Mouse (Mus musculus) embryonic facial prominence, embryonic 14.5 days (tissue): ENCODE data around the gene Vrk2. TPM values are rescaled to one million over a fixed set of nuclear protein-coding genes. Genes with fewer than 3 reads are reported as not detected.

ENCODE experiments used
- ATAC-seq: fragments of 200-750 bp; cut with Nextera tagmentation; 2 replicates; pipeline ENCODE4 v1.8.0; 2017; ENCODE audit warnings: low read depth, moderate number of reproducible peaks, moderate TSS enrichment
- DNase-seq: peaks from one replicate; pipeline ENCODE4 v3.0.0-alpha.2; 2015; ENCODE audit warnings: low spot score
- H3K27ac ChIP-seq: fragments of 300-500 bp; sonication (generic); replicated peaks from 2 replicates; pipeline ENCODE4 v1.5.1; 2014; ENCODE audit warnings: low read depth, mild to moderate bottlenecking, low read length, moderate library complexity
- H3K27me3 ChIP-seq: fragments of 300-500 bp; sonication (generic); replicated peaks from 2 replicates; pipeline ENCODE4 v1.6.1; 2014; ENCODE audit warnings: low read length; ENCODE audit not compliant: control insufficient read depth, insufficient read depth
- H3K36me3 ChIP-seq: fragments of 300-500 bp; sonication (generic); 2 replicates; pipeline ENCODE4 v1.6.1; 2014; ENCODE audit warnings: low read length, mixed read lengths; ENCODE audit not compliant: control insufficient read depth, insufficient read depth
- H3K4me1 ChIP-seq: fragments of 300-500 bp; sonication (generic); 2 replicates; pipeline ENCODE4 v1.6.1; 2014; ENCODE audit warnings: antibody characterized with exemption, low read length; ENCODE audit not compliant: control insufficient read depth, insufficient read depth
- H3K4me2 ChIP-seq: fragments of 300-500 bp; sonication (generic); 2 replicates; pipeline ENCODE4 v1.6.1; 2014; ENCODE audit warnings: low read depth, mild to moderate bottlenecking, low read length, moderate library complexity, mixed read lengths
- H3K4me3 ChIP-seq: fragments of 300-500 bp; sonication (generic); 2 replicates; pipeline ENCODE4 v1.5.1; 2014; ENCODE audit warnings: low read depth, mild to moderate bottlenecking, low read length
- H3K9ac ChIP-seq: fragments of 300-500 bp; sonication (generic); 2 replicates; pipeline ENCODE4 v1.6.1; 2014; ENCODE audit warnings: low read depth, mild to moderate bottlenecking, low read length, moderate library complexity, mixed read lengths
- H3K9me3 ChIP-seq: fragments of 300-500 bp; sonication (generic); 2 replicates; pipeline ENCODE4 v1.6.1; 2016; ENCODE audit warnings: low read length; ENCODE audit not compliant: control insufficient read depth
- WGBS: fragments of 180-500 bp; shearing (Covaris S2); extraction: QIAGEN DNeasy Blood & Tissue Kit; methylation state at CpG from one replicate; pipeline ENCODE4 v1.1.7; 2014; 5-methylcytosine and 5-hydroxymethylcytosine counted together
- polyA plus RNA-seq: library from polyadenylated mRNA; unstranded; fragments of >200 nt; fragmentation: Nextera tagmentation; extraction: Ambion mirVana; gene quantifications from 2 replicates; pipeline ENCODE4 v1.2.1, GENCODE M21; 2014

Vrk2 gene
- polyA plus RNA-seq, 1 experiment from 2014 or later = 18.9 TPM

- no peak overlapping the region for H3K4me2 ChIP-seq
- H3K36me3 ChIP-seq = no peaks in the 10 kb centered on the region
- H3K27ac ChIP-seq = no peak overlapping the region
- 76% methylated on average over 2 of the region's 2 CpGs for WGBS
- no peaks in the 10 kb centered on the region for H3K27me3 ChIP-seq
- no peaks in the 10 kb centered on the region for H3K4me1 ChIP-seq
- H3K9me3 ChIP-seq = no peaks in the 10 kb centered on the region
- no peak overlapping the region for H3K4me3 ChIP-seq
- no peak for DNase-seq
- H3K9ac ChIP-seq = no peak overlapping the region
- no peak for ATAC-seq
These were observed 77.7 kb downstream of the Vrk2 start for GRCm38 (mm10) chr11:26516086-26516485.

- Histone ChIP-seq H3K4me2 (no peak overlapping the region), H3K27me3 (no peaks in the 10 kb centered on the region), H3K27ac (no peak overlapping the region), H3K36me3 (no peaks in the 10 kb centered on the region), H3K9me3 (no peaks in the 10 kb centered on the region), H3K9ac (no peak overlapping the region), H3K4me3 (no peak overlapping the region), H3K4me1 (no peaks in the 10 kb centered on the region)
- no peak for ATAC-seq
- DNase-seq = no peak
These were observed 80.1 kb downstream of the Vrk2 start for GRCm38 (mm10) chr11:26513683-26514082.

GRCm38 (mm10) chr11:26495951-26496350 is 97.8 kb downstream of the Vrk2 start:
- Histone ChIP-seq H3K36me3 (no peaks in the 10 kb centered on the region), H3K4me2 (no peak overlapping the region), H3K27me3 (no peaks in the 10 kb centered on the region), H3K9ac (no peak overlapping the region), H3K4me3 (no peak overlapping the region), H3K9me3 (no peaks in the 10 kb centered on the region), H3K4me1 (no peaks in the 10 kb centered on the region), H3K27ac (no peak overlapping the region)
- WGBS = 86% methylated on average over 5 of the region's 5 CpGs
- DNase-seq = no peak
- ATAC-seq = no peak

- Histone ChIP-seq H3K36me3 (no peaks in the 10 kb centered on the region), H3K4me3 (no peak overlapping the region), H3K4me1 (no peaks in the 10 kb centered on the region), H3K4me2 (peak overlapping the region; percentile 42), H3K9ac (no peak overlapping the region), H3K9me3 (no peaks in the 10 kb centered on the region), H3K27me3 (no peaks in the 10 kb centered on the region), H3K27ac (peak overlapping the region; percentile 19; the same call in 1 of the 2 replicates)
- WGBS = 26% methylated on average over 12 of the region's 12 CpGs
- DNase-seq (peak; percentile 83), ATAC-seq (peak; percentile 88)
These were observed 103.9 kb downstream of the Vrk2 start for GRCm38 (mm10) chr11:26489761-26490466.

GRCm38 (mm10) chr11:26481691-26482242 is 112.0 kb downstream of the Vrk2 start:
- no peaks in the 10 kb centered on the region for H3K4me1 ChIP-seq
- no peaks in the 10 kb centered on the region for H3K36me3 ChIP-seq
- no peak overlapping the region for H3K9ac ChIP-seq
- no peaks in the 10 kb centered on the region for H3K9me3 ChIP-seq
- ATAC-seq = no peak
- H3K4me2 ChIP-seq = no peak overlapping the region
- no peaks in the 10 kb centered on the region for H3K27me3 ChIP-seq
- 61% methylated on average over 3 of the region's 3 CpGs for WGBS
- peak; percentile 11 for DNase-seq
- H3K4me3 ChIP-seq = no peak overlapping the region
- H3K27ac ChIP-seq = no peak overlapping the region

GRCm38 (mm10) chr11:26477037-26477739 is 116.6 kb downstream of the Vrk2 start:
- no peak overlapping the region for H3K27ac ChIP-seq
- ATAC-seq (no peak), DNase-seq (no peak)
- H3K36me3 ChIP-seq = peaks cover 25% of the 10 kb centered on the region
- H3K4me2 ChIP-seq = no peak overlapping the region
- H3K9me3 ChIP-seq = no peaks in the 10 kb centered on the region
- H3K27me3 ChIP-seq = no peaks in the 10 kb centered on the region
- WGBS = 85% methylated on average over 6 of the region's 6 CpGs
- no peak overlapping the region for H3K4me3 ChIP-seq
- no peak overlapping the region for H3K9ac ChIP-seq
- H3K4me1 ChIP-seq = no peaks in the 10 kb centered on the region

GRCm38 (mm10) chr11:26454081-26454480 is 139.7 kb downstream of the Vrk2 start:
- Histone ChIP-seq H3K4me3 (no peak overlapping the region), H3K27me3 (no peaks in the 10 kb centered on the region), H3K9ac (no peak overlapping the region), H3K27ac (no peak overlapping the region), H3K36me3 (no peaks in the 10 kb centered on the region), H3K4me2 (no peak overlapping the region), H3K9me3 (no peaks in the 10 kb centered on the region), H3K4me1 (no peaks in the 10 kb centered on the region)
- DNase-seq (no peak), ATAC-seq (no peak)
- WGBS = 89% methylated on average over 4 of the region's 4 CpGs

GRCm38 (mm10) chr11:26452693-26453092 is 141.1 kb downstream of the Vrk2 start:
- no peak overlapping the region for H3K27ac ChIP-seq
- H3K27me3 ChIP-seq = no peaks in the 10 kb centered on the region
- no peak overlapping the region for H3K4me3 ChIP-seq
- no peaks in the 10 kb centered on the region for H3K36me3 ChIP-seq
- no peak for ATAC-seq
- no peak overlapping the region for H3K4me2 ChIP-seq
- 90% methylated on average over 4 of the region's 4 CpGs for WGBS
- no peak overlapping the region for H3K9ac ChIP-seq
- no peak for DNase-seq
- H3K4me1 ChIP-seq = no peaks in the 10 kb centered on the region
- H3K9me3 ChIP-seq = no peaks in the 10 kb centered on the region
